Mouse (Mus musculus): Measurements from ENCODE around the gene Klhl22.

DNA sequence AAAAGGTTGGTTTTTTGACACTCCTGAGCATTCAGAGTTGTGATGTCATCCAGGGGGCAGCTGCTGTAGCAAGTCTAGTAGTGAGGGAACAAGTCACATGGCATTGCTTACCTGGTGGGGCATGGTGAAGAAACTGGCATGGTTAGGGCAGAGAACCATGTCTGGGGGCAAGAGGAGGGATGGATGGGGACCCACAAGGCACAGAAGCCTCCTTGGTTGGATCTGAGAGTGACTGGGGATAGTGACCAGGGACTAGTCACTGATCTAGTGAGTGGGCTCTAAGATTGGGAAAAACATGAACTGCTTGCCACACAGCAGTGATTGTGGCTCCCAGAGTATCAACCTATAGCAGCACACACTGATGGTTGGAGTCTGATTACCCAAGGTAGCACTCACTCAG lies 40.2 kb downstream of the Klhl22 start:
- TF ChIP-seq POLR2A (IDR thresholded peaks at IDR 0.05; ENCODE audit: insufficient read length, low read depth) (no peak), POLR2AphosphoS2 (IDR thresholded peaks at IDR 0.05; ENCODE audit: insufficient read length, low read depth) (no peak), MYOD1 (IDR thresholded peaks at IDR 0.05; ENCODE audit: control insufficient read depth in 1 of 3, insufficient read length in 2 of 3, low read depth in 2 of 3) (no peak)
